Mouse (Mus musculus) adrenal gland, postnatal 25 days (tissue): ENCODE results near the gene Aire. TPM values are rescaled to one million over a fixed set of nuclear protein-coding genes. Genes with fewer than 3 reads are reported as not detected.
A peak's percentile ranks its signal among the peaks of the same experiment; 100 is the strongest.

Source experiments
- DNase-seq: peaks from one replicate; pipeline ENCODE4 v3.0.0; 2021; ENCODE audit warnings: mixed read lengths
- long read RNA-seq: library from polyadenylated mRNA; stranded (forward); transcript quantifications from one replicate; pipeline ENCODE4 v2.0.0, GENCODE M21; 2021
- total RNA-seq: library from RNA; stranded (reverse); gene quantifications from 2 replicates; pipeline ENCODE4 v1.2.3, GENCODE M21; 2021

The Aire gene
- total RNA-seq, result not detected in 2 replicates
- long read RNA-seq, result 0 reads

- DNase-seq, result peak; percentile 73
Measured at GRCm38 (mm10) chr10:78043406-78043836, at the start of gene Aire. TSS of gene Aire (minus strand) at chr10:78043610.

GRCm38 (mm10) chr10:78092725-78093029 is 49.3 kb upstream of the Aire start:
- DNase-seq, result no peak

GRCm38 (mm10) chr10:78091865-78092724 is 48.7 kb upstream of the Aire start:
- peak; percentile 31 for DNase-seq

GRCm38 (mm10) chr10:78090706-78091491 is 47.5 kb upstream of the Aire start:
- DNase-seq, result no peak

GRCm38 (mm10) chr10:78090246-78090645 is 46.8 kb upstream of the Aire start:
- no peak for DNase-seq

- no peak for DNase-seq
Measured at GRCm38 (mm10) chr10:78087101-78087511, 43.7 kb upstream of the Aire start.

- DNase-seq, result no peak
Measured at GRCm38 (mm10) chr10:78086444-78087061, 43.1 kb upstream of the Aire start.

GRCm38 (mm10) chr10:78085711-78086110 is 42.3 kb upstream of the Aire start:
- no peak for DNase-seq

- no peak for DNase-seq
Measured at GRCm38 (mm10) chr10:78084073-78084472, 40.7 kb upstream of the Aire start.

GRCm38 (mm10) chr10:78079955-78080591 is 36.7 kb upstream of the Aire start:
- DNase-seq, result peak; percentile 60

GRCm38 (mm10) chr10:78078276-78078675 is 34.9 kb upstream of the Aire start:
- DNase-seq, result no peak

- no peak for DNase-seq
Measured at GRCm38 (mm10) chr10:78077862-78078261, 34.5 kb upstream of the Aire start.

- no peak for DNase-seq
Measured at GRCm38 (mm10) chr10:78074977-78075376, 31.6 kb upstream of the Aire start.

GRCm38 (mm10) chr10:78074151-78074550 is 30.7 kb upstream of the Aire start:
- no peak for DNase-seq

- peak; percentile 88 for DNase-seq
Measured at GRCm38 (mm10) chr10:78069101-78070011, 25.9 kb upstream of the Aire start, which contains the start of gene Icosl. TSS of gene Icosl (plus strand) at chr10:78069302.

GRCm38 (mm10) chr10:78068541-78068940 is 25.1 kb upstream of the Aire start:
- DNase-seq, result no peak

- no peak for DNase-seq
Measured at GRCm38 (mm10) chr10:78067226-78067625, 23.8 kb upstream of the Aire start.

- no peak for DNase-seq
Measured at GRCm38 (mm10) chr10:78063122-78063521, 19.7 kb upstream of the Aire start.

- DNase-seq, result no peak
Measured at GRCm38 (mm10) chr10:78057056-78057455, 13.6 kb upstream of the Aire start.

- peak; percentile 42 for DNase-seq
Measured at GRCm38 (mm10) chr10:78054633-78055565, 11.5 kb upstream of the Aire start.
